Mouse (Mus musculus) left cerebral cortex, postnatal 4 days (tissue): ENCODE results near the gene Urah. TPM values are rescaled to one million over a fixed set of nuclear protein-coding genes. Genes with fewer than 3 reads are reported as not detected.

Experiments used
- DNase-seq: peaks from one replicate; pipeline ENCODE4 v3.0.0-alpha.2; 2022
- intact Hi-C: fragments of 180-260 bp; cut with DNase I; formaldehyde crosslinking; loops from one replicate; pipeline ENCODE4 v1.15.1; 2025
- total RNA-seq, 2 experiments: library from RNA; stranded (reverse); gene quantifications; 2 replicates each; pipeline ENCODE4 v1.2.3; 2021

Gene Urah
- total RNA-seq, 2 experiments from 2014 or later = not detected

DNA sequence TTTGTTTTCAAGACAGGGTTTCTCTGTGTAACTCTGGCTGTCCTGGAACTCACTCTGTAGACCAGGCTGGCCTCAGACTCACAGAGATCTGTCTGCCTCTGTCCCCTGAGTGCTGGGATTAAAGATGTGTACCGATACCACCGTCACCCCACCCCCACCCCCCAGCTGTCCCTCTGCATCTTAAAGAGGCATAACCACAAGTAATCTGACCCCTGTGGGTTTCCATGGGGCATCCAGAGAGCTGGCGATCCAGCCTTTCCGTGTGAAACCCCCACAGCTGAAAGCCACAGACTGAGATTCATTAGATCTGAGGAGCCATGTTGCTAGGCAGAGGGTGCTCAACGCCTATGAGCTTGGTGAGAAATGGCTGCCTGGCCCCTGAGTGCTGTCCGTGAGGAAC is 25.2 kb downstream of the Urah start:
- DNase-seq = no peak
- intact Hi-C loops = loop anchor here (10.0 kb wide), 1 partner anchor 315 kb away; the partner anchor contains the start of gene Rnh1

DNA sequence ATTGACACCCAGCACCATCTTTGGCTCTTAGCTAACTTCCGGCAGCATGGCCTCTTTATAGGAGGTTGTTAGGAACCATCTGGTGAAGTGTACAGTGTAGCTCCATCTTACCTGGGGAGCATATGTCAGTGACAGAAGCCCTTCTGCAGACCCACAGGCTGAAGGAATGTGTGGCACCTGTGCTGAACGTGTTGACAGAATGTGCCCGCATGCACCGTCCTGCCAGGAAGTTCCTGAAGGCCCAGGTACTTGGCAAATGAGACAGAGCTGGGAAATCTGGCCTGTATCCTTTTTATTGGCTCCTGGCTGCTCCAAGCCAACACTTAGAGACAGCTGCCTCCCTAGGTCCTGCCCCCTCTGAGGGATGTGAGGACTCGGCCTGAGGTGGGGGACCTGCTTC is 25.9 kb downstream of the Urah start:
- no peak for DNase-seq
- intact Hi-C loops = no loop called here

GRCm38 (mm10) chr7:140864761-140865160 is 29.9 kb downstream of the Urah start:
- intact Hi-C loops = no loop called here
- DNase-seq = no peak

DNA sequence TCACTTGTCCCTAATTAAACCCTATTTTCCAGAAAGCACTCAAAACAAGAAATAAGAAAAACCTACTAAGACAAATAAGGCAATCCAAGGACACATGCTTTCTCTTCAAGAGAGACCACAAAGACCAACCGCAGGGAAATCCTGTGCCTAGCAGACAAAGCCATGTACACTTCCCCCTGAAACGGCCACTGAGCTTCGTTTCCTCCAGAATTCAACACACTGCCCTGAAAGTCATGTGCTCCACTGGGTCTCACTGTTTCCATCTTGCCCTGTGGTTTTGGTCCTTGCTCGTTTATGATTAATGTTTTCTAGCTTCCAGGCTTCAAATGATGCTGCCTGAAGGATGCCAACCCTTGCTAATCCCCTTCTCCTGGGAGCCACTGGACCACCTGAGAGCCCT is 39.4 kb downstream of the Urah start:
- intact Hi-C loops = no loop called here

DNA sequence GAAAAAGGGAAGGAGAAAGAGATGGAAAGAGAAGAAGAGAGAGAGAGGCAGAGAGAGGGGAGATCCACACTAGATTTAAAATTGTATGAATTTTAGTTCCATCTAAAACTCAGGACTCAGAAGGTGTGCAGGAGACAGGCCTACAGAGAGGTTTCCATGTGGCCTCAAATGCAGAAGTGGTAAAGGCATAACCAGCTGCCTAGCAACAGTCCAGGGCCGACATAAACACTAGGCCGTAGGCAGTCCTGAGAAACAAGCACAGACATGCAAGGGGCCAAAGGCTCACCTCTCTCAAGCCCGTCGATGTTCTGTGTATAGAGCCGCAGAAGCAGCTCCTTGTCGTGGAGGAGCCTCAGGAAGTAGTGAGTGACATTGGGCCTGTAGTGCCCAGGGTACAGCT is 42.5 kb downstream of the Urah start:
- intact Hi-C loops = no loop called here
- DNase-seq = no peak

More for the DNA sequence above, 39.4 kb downstream of the Urah start:
- DNase-seq = no peak

- no peak for DNase-seq
- intact Hi-C loops = no loop called here
Observed at GRCm38 (mm10) chr7:140879355-140879754, 44.5 kb downstream of the Urah start.

GRCm38 (mm10) chr7:140880419-140880818 is 45.6 kb downstream of the Urah start:
- intact Hi-C loops = loop anchor here (5.0 kb wide), 1 partner anchor 803 kb away; no protein-coding TSS in a partner anchor
- no peak for DNase-seq

GRCm38 (mm10) chr7:140880865-140881515 is 46.2 kb downstream of the Urah start:
- DNase-seq = no peak
- intact Hi-C loops = loop anchor here (5.0 kb wide), 1 partner anchor 804 kb away; no protein-coding TSS in a partner anchor

DNA sequence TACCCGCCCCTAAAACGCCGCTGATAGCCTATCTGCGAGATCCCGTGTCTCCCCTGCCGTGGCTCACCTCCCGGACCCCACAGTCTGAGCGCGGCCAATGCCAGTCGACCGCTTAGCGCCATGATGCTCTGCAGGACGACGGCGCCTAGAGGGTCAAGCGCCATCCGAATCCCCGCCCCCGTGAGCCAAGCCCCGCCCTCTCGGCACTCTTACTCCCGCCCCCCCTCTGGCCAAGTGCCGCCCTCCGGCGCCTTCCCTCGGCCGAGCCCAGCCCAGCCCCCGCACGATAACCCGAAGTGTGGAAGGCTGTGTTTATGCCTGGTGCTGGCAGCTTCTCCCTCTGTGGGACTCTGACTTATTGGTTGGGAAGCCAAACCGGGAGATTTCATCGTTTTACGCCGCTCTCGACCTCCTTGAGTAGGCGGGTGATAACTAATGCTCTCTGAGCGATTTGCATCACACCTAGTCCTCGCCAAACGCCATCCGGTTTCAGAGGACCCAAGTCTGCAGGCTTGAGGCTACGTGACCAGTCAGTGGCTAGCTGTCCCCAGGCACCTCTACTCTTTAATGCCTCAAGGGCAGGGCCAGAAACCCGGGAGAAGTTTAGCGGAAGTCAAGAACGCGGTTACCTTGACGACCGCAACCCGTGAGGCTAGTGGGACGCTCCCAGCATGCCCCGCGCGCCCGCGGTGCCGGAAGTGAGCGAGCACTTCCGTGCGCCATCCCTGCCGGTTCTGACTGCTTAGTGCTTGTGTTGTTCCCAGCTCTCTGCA is 47.1 kb downstream of the Urah start, which contains the start of the genes Psmd13 and Sirt3:
Psmd13 (plus strand) TSS at position 273 of the 773 bp plus-strand sequence.
Sirt3 (minus strand) TSS at position 614 of the 773 bp plus-strand sequence.
- intact Hi-C loops = loop anchor here (5.0 kb wide), 1 partner anchor 805 kb away; no protein-coding TSS in a partner anchor
- DNase-seq = peak; percentile 95

GRCm38 (mm10) chr7:140882469-140882803 is 47.6 kb downstream of the Urah start:
- intact Hi-C loops = loop anchor here (5.0 kb wide), 1 partner anchor 805 kb away; no protein-coding TSS in a partner anchor
- DNase-seq = no peak

Other genes starting within 250 kb of the Urah start
- under 1 TPM in 1 of 2 experiments, not detected in 1; 0.10 TPM for gene Olfr46, start 233.7 kb upstream of the Urah start, total RNA-seq
- not detected for gene Olfr61, start 206.0 kb upstream of the Urah start, total RNA-seq
- not detected for gene Olfr53, start 188.6 kb upstream of the Urah start, total RNA-seq
- under 1 TPM; 0.02 to 0.08 TPM for gene Olfr539, start 175.1 kb upstream of the Urah start, total RNA-seq
- gene Olfr45, start 153.1 kb upstream of the Urah start, total RNA-seq = under 1 TPM; 0.06 to 0.08 TPM
- not detected for gene Olfr541, start 137.8 kb upstream of the Urah start, total RNA-seq
- gene Cyp2e1, start 71.3 kb upstream of the Urah start, total RNA-seq = not detected
- gene Syce1, start 47.2 kb upstream of the Urah start, total RNA-seq = under 1 TPM in 1 of 2 experiments, not detected in 1; 0.24 TPM
- 10 to 100 TPM; 10.9 to 15.0 TPM for gene Zfp941, start 12.8 kb upstream of the Urah start, total RNA-seq
- not detected for gene Scgb1c1, start 10.5 kb downstream of the Urah start, total RNA-seq
- gene Odf3, start 12.8 kb downstream of the Urah start, total RNA-seq = not detected
- 1 to 10 TPM; 1.4 TPM for gene Gm45785, start 21.3 kb downstream of the Urah start, total RNA-seq
- gene Ric8a, start 21.9 kb downstream of the Urah start, total RNA-seq = 100 to 1,000 TPM in 1 of 2 experiments, 10 to 100 TPM in 1; 93.4 to 112 TPM
- 10 to 100 TPM; 23.0 to 25.2 TPM for gene Bet1l, start 22.6 kb downstream of the Urah start, total RNA-seq
- 100 to 1,000 TPM; 155 to 165 TPM for gene Psmd13, start 47.0 kb downstream of the Urah start, total RNA-seq
- 10 to 100 TPM; 26.0 to 31.3 TPM for gene Sirt3, start 47.3 kb downstream of the Urah start, total RNA-seq
- not detected for gene Cox8b, start 65.4 kb downstream of the Urah start, total RNA-seq
- under 1 TPM; 0.54 to 0.70 TPM for gene Nlrp6, start 85.9 kb downstream of the Urah start, total RNA-seq
- 1 to 10 TPM; 3.1 to 4.0 TPM for gene Pgghg, start 106.4 kb downstream of the Urah start, total RNA-seq
- not detected for gene Ifitm5, start 115.3 kb downstream of the Urah start, total RNA-seq
- not detected for gene Gm45717, start 120.9 kb downstream of the Urah start, total RNA-seq
- 10 to 100 TPM; 36.6 to 45.9 TPM for gene Ifitm2, start 121.0 kb downstream of the Urah start, total RNA-seq
- 1 to 10 TPM; 2.8 to 5.4 TPM for gene Ifitm1, start 132.2 kb downstream of the Urah start, total RNA-seq
- 10 to 100 TPM in 1 of 2 experiments, 1 to 10 TPM in 1; 8.9 to 12.8 TPM for gene Ifitm3, start 175.8 kb downstream of the Urah start, total RNA-seq
- not detected for gene Ifitm6, start 182.9 kb downstream of the Urah start, total RNA-seq
- gene Gm17387, start 194.1 kb downstream of the Urah start, total RNA-seq = not detected
- gene B4galnt4, start 226.1 kb downstream of the Urah start, total RNA-seq = 100 to 1,000 TPM; 132 to 150 TPM
- gene Pkp3, start 243.2 kb downstream of the Urah start, total RNA-seq = not detected